Mouse (Mus musculus) layer of hippocampus, postnatal 14 days (tissue): Measurements from ENCODE around the gene Cacna1d. TPM values are rescaled to one million over a fixed set of nuclear protein-coding genes. Genes with fewer than 3 reads are reported as not detected.

Experiments
- DNase-seq, 2 experiments: peaks; one replicate each; pipeline ENCODE4 v3.0.0; 2021 to 2022; ENCODE audit warnings: low spot score in 2 of 2, mixed read lengths in 1 of 2
- total RNA-seq, 2 experiments: library from RNA; stranded (reverse); gene quantifications; 2 replicates each; pipeline ENCODE4 v1.2.3; 2021

Cacna1d gene
- total RNA-seq, 2 experiments from 2014 or later, result 49.8 to 56.7 TPM

- DNase-seq, result no peak
Measured at GRCm38 (mm10) chr14:30172821-30173755, 318.2 kb downstream of the Cacna1d start.

GRCm38 (mm10) chr14:30171593-30171992, 319.7 kb downstream of the Cacna1d start:
- no peak for DNase-seq

DNA sequence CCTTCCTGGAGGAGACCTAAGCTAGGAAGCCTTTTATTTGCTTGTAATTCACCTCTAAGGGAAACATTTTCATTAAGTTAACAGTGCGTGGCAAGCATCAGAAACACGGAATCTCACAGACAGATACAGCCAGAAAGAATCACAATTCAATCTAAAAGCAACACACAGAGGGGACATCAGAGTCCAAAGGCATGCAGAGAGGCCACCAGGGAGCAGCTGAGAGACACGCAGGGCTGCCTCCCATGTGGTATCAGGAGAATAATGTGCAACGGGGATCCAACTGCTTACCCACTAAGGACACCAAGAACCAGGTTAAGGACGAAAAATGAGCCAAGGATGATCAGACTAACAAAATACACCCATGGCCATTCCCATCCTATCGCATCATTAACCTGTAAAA, 320.2 kb downstream of the Cacna1d start:
- DNase-seq, result no peak

DNA sequence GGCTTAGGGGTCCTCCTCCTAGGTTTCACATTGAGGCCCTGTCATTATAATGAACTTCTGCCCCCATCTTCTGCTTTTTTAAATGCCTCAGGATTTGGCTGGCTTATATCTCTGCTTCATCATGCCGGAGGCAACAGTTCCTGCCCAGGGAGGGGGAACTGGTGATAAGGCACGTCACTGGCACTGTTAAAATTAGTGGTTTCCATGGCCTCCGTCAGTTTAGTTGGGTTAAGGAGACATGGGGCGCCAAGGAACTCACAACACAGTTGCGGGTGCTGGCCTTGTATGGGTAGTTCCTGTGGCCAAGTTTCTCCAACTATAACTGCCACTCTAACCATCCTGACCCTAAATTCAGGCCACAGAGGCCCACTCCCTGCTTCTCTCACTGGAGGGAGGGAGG, 321.8 kb downstream of the Cacna1d start:
- DNase-seq, result no peak

DNA sequence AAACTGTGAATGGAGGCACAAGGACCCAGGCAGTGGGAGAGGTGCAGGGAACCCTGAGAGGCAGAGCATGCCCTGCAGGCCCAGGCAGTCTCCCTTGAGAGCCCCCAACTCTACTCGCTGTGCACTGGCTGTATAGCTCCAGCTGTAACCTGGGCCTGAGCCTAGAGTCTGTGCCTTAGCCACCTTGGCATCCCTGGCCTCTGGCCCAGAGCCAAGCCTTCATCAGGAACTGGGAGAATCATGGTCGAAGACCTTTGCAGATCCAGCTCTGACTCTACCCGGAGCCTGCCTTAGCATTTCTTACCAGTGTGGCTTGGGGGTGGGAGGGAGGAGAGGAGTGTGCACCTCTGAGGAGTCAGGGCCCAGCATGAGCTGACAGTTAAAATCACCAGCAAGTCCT, 322.4 kb downstream of the Cacna1d start:
- DNase-seq, result no peak

DNA sequence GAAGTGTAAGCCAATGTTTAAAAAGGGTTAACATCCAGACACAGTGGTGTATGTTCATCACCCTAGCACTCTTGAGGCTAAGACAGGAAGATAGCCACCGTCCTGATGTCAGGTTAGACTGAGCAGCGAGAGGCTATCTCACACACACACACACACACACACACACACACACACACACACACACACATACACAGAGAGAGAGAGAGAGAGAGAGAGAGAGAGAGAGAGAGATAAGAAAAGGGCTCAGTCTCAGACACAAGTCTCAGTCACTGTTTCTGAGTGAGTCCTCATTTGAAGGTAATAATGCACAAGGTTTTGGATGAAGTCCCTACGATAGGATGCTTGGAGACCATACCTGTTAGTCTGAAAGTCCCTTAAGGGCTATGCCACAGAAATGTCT, 322.9 kb downstream of the Cacna1d start:
- DNase-seq, result no peak

DNA sequence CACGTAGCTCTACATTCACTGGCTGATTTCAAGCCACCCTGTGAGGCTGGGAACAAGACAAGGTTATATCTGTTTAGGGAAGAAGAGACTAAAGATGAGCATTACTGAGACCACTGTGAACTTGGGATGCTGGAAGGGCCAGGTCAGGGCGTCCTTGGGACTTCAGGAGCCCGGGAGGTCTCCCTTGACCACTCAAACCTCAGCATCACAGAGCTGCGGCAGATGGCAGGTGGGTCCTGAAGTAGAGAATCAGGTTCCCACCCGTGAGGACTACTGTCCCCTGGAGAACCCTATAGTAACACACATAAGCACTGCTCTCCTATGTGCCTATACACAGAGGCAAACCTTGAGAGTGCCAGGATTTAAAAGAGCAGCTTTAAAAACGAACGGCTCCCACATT, 323.6 kb downstream of the Cacna1d start:
- DNase-seq, result no peak

DNA sequence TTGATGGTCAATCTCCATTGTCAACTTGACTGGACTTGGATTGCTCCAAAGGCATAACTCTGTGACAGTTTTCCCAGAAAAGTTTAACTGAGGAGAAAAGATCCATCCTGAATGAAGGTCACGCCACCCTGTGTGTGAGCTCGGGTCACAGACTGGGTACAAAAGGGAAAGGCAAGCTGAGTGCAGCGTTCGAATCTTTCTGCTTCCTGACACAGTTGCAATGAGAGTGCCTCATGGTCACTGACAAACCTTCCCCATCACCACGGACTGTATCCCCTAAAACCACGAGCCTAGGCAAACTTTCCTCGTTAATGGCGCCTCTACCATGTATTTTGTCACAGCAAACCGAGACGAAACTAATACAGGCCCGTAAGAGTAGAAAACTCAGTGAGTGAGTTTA, 325.2 kb downstream of the Cacna1d start:
- no peak for DNase-seq

DNA sequence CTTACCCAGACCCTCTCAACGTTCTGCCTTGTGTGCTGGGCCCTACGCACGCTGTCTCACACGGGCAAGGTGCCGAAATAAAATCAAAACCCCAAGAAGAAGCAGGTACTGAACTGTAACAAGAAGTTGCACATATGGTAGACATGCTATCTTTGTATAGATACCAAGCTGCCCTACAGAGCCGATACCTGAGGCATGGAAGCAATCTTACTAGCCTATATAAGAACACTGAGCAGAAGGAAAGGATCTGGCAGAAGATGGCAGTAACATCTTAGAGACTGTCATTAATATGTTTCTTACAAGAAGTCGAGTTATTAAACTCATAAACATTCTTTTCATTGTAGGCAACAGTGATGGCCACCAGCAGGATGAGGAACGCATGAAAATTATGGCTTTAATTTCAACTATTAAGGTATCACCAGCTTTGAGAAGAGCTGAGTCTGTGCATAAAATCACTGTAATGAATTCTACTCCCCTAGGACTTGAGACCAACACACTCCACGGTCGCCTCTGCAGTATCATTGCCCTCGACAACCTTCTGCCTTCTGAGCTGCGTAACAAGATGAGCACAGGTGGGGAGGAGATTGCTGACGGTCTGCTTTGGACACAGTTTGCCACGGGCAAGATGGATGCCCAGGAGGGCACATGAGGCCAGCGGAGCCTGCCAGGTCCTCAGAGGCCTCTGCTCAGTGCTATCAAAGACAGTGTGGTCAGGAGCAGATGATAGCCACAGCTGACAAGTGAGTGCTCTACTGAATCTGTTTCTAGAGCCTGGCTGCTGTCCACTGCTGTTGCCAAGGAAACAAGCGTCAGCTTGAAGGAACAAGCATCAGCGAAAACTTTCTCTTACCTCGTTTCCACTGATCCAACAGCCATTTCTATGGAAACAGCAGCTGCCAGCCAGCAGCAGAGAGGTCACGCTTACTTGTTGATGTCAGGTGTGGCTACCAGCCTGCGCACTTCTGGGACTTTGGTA, 327.2 kb downstream of the Cacna1d start:
- DNase-seq, result peak; percentile 50 to 70

- DNase-seq, result peak; percentile 68 to 83
Measured at GRCm38 (mm10) chr14:30147774-30148173, 343.5 kb downstream of the Cacna1d start.

DNA sequence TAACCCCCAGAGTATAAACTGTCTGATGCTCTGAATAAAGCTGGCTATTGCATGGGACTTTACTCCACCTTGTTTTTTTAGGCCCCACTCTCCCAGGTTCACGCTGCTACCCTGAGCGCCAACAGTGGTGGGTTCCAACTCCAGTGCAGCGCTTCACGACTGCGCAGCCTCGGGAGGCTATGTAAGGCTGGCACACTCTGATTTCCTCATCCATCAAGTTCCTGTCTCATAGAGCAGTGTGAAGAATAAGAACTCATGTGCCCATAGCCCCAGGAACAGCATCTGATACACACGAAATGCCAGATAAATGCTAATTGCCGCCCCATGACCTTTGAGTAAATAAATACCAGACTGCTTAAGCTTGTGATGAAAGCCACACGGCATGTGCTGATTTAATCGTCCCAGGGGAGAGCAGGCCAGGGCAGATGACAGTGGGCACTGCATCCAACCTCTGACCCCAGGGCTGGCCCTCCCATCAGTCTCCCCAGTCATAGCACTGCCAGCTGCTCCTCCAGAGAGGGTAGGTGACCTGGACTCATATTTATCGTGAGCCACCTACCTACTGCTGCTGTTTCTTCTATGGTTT, 352.8 kb downstream of the Cacna1d start:
- DNase-seq, result no peak

GRCm38 (mm10) chr14:30137961-30138360, 353.3 kb downstream of the Cacna1d start:
- DNase-seq, result no peak

GRCm38 (mm10) chr14:30136965-30137364, 354.3 kb downstream of the Cacna1d start:
- peak; percentile 85 to 94 for DNase-seq

- no peak for DNase-seq
Measured at GRCm38 (mm10) chr14:30135351-30135750, 355.9 kb downstream of the Cacna1d start.

- DNase-seq, result no peak
Measured at GRCm38 (mm10) chr14:30133684-30134083, 357.6 kb downstream of the Cacna1d start.

DNA sequence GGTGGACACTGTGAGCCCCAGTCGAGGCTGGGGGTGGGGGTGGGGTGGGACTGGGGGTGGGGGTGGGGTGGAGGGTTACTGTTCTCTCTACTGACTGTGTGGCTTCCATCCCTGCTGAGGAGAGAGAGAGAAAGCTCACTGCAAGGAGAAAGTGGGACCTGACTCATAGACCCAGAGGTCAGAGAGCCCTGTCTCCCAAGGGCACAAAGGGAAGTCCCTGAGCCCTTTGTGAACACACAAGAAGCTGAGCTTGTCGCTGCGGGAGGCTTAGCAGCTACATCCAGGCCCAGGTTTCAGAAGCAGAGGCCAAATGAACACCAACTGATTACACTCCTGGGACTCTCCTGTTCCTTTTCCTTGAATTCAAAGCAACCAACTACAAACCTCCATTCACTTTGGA, 360.0 kb downstream of the Cacna1d start:
- no peak for DNase-seq

- no peak for DNase-seq
Measured at GRCm38 (mm10) chr14:30130092-30130491, 361.2 kb downstream of the Cacna1d start.

DNA sequence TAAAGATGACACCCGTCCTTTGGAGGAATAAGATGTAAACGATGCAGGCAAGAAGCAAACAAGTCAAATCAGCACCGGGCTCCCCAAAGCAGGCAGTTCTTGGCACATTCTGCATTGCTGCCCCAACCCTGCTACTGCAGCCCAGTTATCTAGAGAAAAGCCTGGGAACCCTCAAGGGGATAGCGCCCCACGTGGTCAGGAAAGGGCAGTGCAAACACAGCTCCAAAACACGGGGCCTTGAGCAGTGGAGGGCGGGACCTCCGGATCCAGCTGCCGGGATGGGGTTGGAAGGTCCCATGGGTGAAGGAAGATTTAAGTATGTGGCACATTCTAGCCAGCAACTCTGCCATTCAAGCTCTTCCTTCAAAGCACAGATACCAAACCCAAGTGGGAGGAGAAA, 361.9 kb downstream of the Cacna1d start:
- no peak for DNase-seq

GRCm38 (mm10) chr14:30124951-30125690, 366.1 kb downstream of the Cacna1d start:
- DNase-seq, result no peak

DNA sequence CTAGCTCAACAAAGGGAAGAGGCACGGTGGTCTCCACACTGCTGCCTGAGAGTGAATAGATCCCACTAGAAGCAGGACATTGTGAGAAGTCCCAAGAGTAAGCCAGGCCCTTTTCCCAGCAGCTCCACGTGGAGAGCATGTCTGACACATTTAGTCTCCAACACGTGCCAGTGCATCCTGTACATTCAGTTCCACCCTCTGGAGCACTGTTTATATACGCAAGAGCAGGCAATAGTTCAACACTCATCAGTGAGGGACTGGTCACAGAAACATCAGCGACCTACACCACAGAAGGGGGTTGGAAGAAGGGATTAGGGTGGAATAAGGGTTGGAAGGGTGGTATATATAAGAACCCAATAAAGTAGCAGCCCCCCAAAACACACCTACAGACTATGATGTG, 371.2 kb downstream of the Cacna1d start:
- DNase-seq, result no peak
